Mouse (Mus musculus): ENCODE results near the gene Dact1. TPM values are rescaled to one million over a fixed set of nuclear protein-coding genes. Genes with fewer than 3 reads are reported as not detected.

The Dact1 gene
- total RNA-seq (2021), result 10 to 100 TPM; 12.7 to 15.1 TPM
- long read RNA-seq, experiment 1, transcript Dact1-201 (4 exons, 3,650 nt), result major isoform, 8 of 10 reads
- long read RNA-seq, experiment 1, partial matches to known transcripts, result 0 of 10 reads
- long read RNA-seq, experiment 1, other reads (novel, unspliced or antisense), result 0 of 10 reads
- long read RNA-seq, experiment 2, transcript Dact1-201 (4 exons, 3,650 nt), result major isoform, 6 of 9 reads
- long read RNA-seq, experiment 2, partial matches to known transcripts, result 0 of 9 reads
- long read RNA-seq, experiment 2, other reads (novel, unspliced or antisense), result 0 of 9 reads

- DNase-seq (ENCODE audit: low spot score in 2 of 2), result peak; percentile 46 to 66
Measured at GRCm38 (mm10) chr12:71309581-71310067, at the start of gene Dact1. Gene Dact1, plus strand, starts transcription at chr12:71309884.

- no peak for DNase-seq (ENCODE audit: low spot score in 2 of 2)
Measured at GRCm38 (mm10) chr12:71264211-71264610, 45.5 kb upstream of the Dact1 start.

- DNase-seq (ENCODE audit: low spot score in 2 of 2), result no peak
Measured at GRCm38 (mm10) chr12:71269367-71269766, 40.3 kb upstream of the Dact1 start.

GRCm38 (mm10) chr12:71271131-71271530 is 38.6 kb upstream of the Dact1 start:
- no peak for DNase-seq (ENCODE audit: low spot score in 2 of 2)

GRCm38 (mm10) chr12:71274519-71275237 is 35.0 kb upstream of the Dact1 start:
- no peak for DNase-seq (ENCODE audit: low spot score in 2 of 2)

GRCm38 (mm10) chr12:71275906-71276595 is 33.6 kb upstream of the Dact1 start:
- DNase-seq (ENCODE audit: low spot score in 2 of 2), result no peak

- DNase-seq (ENCODE audit: low spot score in 2 of 2), result peak; percentile 13 to 18
Measured at GRCm38 (mm10) chr12:71279521-71280262, 30.0 kb upstream of the Dact1 start.

GRCm38 (mm10) chr12:71281201-71281768 is 28.4 kb upstream of the Dact1 start:
- no peak for DNase-seq (ENCODE audit: low spot score in 2 of 2)

GRCm38 (mm10) chr12:71285399-71285798 is 24.3 kb upstream of the Dact1 start:
- no peak for DNase-seq (ENCODE audit: low spot score in 2 of 2)

GRCm38 (mm10) chr12:71290460-71290859 is 19.2 kb upstream of the Dact1 start:
- no peak for DNase-seq (ENCODE audit: low spot score in 2 of 2)

GRCm38 (mm10) chr12:71293960-71294942 is 15.4 kb upstream of the Dact1 start:
- DNase-seq (ENCODE audit: low spot score in 2 of 2), result no peak

- no peak for DNase-seq (ENCODE audit: low spot score in 2 of 2)
Measured at GRCm38 (mm10) chr12:71296849-71297535, 12.7 kb upstream of the Dact1 start.

- peak; percentile 22 for DNase-seq (ENCODE audit: low spot score in 2 of 2)
Measured at GRCm38 (mm10) chr12:71310068-71310931, 616 bp downstream of the Dact1 start.

- DNase-seq (ENCODE audit: low spot score in 2 of 2), result peak; percentile 47 to 79
Measured at GRCm38 (mm10) chr12:71311237-71311887, 1.7 kb downstream of the Dact1 start.

- no peak for DNase-seq (ENCODE audit: low spot score in 2 of 2)
Measured at GRCm38 (mm10) chr12:71318239-71318638, 8.6 kb downstream of the Dact1 start.

- no peak for DNase-seq (ENCODE audit: low spot score in 2 of 2)
Measured at GRCm38 (mm10) chr12:71319536-71319935, 9.9 kb downstream of the Dact1 start.

GRCm38 (mm10) chr12:71332646-71333045 is 23.0 kb downstream of the Dact1 start:
- no peak for DNase-seq (ENCODE audit: low spot score in 2 of 2)
